Mouse (Mus musculus) embryo, embryonic 10.5 days (tissue): ENCODE results near the gene Mtcl1.

Experiments used
- DNase-seq: peaks from one replicate; pipeline ENCODE4 v3.0.0-alpha.2; 2015; ENCODE audit warnings: low spot score

Mtcl1 gene

DNA sequence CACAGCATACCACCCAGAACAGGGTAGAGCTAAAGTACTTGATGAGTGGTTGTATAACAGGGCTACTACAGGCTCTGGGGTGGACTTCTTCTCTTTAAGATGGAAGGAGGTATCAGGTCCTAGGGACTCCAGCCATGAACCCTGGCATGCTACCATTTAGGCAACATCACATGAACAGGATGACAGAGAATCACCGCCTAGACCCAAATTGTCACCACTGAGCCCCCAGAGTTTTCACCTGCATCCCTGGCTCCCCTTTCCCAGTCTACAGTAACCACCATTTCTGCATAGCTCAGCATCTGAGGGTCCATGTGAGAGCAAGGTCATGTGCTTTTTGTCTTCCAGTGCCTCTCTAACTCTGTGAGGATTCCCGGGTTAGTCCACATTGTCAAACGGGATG lies 124.7 kb downstream of the Mtcl1 start:
- DNase-seq = no peak

DNA sequence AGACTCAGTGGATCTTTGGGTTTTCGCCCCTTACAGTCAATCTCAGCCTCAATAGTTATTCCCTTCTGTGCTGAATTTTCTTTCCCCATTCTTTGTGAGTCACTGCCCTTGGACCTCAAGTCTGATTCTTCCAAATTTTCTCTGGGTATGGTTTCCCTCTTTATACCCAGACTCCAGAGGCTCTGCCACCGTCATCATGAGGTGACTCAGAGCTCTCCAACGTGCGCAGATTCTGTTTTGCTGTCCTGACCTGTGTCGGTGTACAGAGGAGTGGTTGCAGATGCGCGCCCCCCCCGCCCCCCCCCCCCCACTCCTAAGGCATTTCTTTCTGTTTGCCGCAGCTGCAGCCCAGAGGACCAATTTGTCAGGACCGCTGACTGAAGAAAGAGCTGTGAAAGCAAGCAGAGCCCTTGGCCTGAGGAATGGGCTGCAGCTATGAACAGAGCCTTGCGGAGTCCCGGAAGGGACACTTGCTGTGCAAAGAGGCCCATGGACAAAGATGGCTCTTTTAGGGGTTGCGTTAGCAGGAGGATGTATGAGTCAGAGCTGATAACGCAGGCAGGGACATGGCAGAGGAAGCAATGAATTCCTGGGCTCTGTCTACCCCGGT lies 126.8 kb downstream of the Mtcl1 start:
- no peak for DNase-seq

DNA sequence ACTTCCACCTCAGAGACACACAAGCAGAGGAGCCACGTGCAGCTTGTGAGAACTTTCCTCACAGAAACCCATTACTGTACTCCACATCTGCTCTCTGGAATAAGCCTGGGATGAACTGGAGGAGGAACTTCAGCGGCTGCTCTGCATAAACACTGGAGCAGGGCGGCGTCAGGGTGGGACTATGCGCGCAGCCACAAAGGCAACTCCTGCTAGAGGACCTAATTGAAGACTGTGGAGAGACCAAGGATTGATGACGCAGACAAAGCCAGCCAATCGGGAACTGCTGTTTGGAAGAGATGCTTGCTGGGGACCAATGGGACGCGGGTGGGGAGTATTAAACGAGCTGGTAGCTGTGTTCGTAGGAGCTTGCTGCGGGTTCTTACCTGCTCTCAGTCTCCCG lies 127.6 kb downstream of the Mtcl1 start:
- DNase-seq = no peak

DNA sequence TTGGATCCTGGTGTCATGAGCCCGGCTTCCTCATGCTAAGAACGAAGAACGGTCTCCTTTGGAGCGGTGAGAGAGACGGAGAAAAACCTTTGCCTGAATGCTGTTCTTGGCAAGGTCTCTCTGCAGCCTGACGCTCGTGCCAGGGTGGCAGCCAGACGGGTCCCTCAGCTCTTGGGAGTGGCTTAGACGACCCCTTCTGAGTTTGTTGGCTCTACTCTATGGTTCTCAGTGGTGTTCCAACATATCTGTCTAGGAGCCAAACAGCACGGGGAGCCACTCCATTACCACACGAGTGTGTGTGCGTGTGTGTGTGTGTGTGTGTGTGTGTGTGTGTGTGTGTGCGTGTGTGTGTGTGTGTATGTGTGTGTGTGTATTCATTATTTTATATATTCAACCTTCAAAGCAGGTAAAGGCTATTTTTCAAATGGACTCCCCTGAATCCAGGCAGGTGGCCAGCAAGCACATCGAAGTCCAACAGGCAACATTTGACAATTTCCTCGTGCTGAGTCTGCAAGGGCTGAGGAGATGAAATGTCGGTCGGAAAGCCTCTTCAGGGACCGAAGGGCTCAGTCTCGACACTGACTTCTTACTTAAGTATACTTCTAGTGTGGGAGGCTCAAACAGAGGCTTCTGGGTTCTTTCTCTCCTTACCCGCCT lies 128.7 kb downstream of the Mtcl1 start:
- no peak for DNase-seq

DNA sequence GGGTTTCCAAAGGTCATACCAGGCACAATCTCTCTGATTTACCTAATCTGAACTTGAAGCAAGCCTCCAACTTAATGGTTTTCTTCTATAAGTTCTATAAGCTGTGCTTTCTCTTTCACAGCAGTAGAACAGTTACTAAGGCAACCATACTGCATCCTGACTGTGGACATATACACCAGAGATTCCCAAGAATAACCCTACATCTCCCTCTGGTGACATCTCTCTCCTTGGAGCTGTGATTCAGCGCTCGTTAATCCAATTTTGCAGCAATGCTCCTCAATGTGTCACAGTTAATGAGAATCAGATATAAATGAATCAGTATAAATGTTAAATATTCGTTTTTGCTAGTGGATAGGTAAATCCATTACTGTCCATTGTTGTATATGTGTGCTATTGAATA lies 131.5 kb downstream of the Mtcl1 start:
- DNase-seq = no peak

DNA sequence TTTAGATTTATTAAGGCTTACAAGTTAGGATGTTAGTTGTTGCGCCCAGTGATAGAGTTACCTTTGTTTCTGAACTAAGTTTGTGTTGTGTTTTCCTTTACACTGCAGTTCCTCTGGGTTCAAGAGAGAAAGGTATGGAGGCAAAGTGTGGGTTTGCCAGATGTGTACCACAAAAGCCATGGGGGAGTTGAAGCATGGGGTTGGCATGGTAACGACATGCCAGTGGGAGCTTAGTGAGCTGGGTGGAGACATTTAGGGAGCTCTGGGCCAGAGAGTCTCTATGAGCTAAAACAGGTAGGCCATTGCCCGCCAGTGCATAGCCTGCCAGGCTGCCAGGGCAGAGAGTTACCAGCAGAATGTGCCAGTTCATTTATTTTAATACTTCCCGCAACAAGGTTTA lies 132.0 kb downstream of the Mtcl1 start:
- DNase-seq = no peak

DNA sequence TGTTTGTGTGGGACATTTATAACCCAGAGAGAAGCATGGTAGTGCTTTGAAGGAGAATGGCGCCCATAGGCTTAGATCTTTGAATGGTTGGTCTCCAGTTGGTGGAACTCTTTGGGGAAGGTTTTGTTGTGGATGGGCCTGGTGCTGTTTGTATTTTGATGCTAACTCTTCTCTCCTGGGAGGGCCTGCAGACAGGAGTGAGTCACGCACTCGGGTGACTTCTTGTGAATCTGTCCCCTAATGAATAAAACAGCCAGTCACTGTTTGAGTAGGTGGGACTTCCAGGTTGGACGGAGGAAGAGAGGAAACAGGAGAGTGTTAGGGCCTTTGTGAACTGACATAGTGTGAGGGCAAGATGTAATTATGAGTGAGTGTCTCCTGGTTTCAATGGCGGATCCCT lies 132.4 kb downstream of the Mtcl1 start:
- DNase-seq = no peak

DNA sequence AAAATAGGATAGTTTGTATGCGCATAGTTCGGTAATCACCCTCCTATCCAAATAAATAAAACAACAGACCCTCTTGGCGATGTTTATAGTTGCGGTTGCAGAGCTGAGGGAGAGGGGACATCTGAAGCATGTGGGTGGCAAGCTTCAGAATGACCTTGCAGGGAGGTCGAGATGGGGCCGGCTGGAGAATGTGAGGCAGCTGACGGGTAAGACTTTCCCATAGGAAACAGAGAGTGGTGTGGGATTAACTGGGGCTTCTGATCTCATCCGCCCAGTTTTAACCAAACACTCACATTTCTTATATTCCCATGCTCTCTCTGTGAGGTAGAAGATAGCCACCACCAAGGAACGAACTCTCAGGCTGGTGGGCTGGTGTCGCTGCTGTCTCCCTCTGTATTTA lies 134.1 kb downstream of the Mtcl1 start:
- peak; percentile 59 for DNase-seq

DNA sequence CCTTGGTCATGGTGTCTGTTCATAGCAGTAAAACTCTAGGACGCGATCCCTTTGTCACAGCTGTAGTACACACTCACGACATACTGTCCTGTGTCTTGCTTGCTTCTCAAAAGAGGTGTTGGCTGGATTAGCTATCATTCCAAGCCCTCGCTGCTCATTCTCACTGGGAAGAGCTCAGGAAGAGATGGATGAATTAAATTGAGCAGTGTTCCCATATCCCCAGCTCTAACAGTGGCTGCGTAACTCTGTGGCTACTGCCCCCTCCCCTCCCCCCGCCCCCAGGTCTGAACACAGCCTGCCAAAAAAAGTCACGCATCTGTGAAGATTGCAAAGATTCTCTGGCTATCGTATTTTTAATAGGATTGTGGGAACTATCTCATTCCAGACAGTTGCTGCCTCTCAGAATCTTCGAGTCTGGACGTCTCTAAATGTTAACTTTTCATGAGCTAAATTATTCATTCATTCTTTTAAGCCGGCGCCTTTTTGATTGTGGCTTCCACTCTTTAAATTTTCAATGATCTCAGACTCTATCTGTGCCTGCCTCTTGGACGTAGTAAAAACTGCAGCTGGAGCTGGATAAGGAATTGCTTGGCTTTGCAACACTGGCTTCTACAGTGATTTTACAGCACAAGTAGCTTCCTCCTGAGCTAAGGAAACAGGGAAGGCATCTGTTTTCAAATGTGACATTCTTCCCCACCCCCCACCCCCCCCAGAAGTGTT lies 134.8 kb downstream of the Mtcl1 start:
- DNase-seq = peak; percentile 35

DNA sequence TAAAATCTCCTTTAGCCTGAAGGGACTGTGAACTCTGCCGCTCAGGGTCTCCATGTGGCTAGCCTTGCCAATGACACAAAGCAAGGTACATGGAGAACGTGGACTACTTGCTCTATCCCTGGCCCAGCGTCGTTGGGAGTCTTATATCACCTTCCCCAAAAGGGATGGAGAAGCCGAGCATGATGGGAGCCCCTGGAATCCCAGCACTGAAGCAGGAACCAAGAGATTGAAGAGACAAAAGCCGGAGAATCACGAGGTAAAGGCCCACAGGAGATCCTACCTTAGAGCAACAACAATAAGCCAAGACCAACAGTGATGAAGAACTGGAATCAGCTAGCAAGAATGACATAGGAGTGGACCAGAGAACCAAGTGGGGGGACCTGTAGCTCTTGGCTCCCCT lies 147.6 kb downstream of the Mtcl1 start:
- DNase-seq = no peak

DNA sequence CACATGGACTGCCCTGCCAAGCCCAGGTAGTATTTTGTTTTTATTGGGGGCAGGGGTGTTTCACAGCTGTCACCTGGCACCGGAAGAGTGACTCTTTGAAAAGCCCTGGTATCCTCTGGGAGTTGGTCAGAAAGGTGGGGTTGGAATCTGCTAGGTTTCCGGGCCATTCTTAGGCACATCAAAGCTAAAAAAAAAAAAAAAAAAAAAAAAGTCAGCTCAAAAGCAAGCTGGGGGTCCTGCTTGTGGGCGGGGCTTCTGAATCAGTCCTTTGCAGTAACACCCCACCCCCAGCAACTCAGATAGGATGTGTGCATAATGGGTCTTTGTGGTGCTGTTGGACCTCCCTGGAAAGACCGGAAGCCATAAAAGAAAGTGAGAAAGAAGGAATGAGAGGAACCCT lies 148.3 kb downstream of the Mtcl1 start:
- DNase-seq = no peak

DNA sequence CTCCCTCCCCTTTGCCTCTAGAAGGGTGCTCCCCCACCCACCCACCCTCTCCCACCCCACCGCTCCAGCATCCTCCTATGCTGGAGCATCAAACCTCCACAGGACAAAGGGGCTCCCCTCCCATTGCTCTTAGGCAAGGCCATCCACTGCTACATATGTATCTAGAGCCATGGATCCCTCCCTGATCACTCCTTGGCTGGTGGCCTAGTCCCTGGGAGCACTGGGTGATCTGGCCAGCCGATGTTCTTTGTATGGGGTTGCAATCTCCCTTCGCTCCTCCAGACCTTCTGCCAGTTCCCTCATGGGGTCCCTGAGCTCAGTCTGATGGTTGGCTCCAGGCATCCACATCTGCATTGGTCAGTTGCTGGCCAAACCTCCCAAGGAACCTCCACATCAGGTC lies 151.8 kb downstream of the Mtcl1 start:
- DNase-seq = no peak

DNA sequence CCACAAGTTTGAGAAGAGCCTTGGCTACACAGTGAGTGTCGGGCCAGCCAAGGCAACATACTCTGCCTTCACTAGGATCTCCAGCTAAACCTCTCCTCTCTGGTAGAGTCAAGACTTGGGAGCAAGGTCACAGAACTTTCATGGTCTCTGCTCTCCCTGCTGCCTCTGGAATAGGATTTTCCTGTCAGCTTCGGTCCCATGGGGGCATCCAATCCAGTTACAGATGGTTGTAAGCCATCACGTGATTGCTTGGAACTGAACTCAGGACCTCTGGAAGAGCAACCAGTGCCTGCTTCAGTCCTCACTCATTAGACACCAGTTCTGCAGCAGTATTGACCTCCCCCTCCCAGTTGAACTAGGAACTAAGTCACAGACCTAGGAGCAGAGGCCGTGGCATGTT lies 156.0 kb downstream of the Mtcl1 start:
- DNase-seq = no peak

DNA sequence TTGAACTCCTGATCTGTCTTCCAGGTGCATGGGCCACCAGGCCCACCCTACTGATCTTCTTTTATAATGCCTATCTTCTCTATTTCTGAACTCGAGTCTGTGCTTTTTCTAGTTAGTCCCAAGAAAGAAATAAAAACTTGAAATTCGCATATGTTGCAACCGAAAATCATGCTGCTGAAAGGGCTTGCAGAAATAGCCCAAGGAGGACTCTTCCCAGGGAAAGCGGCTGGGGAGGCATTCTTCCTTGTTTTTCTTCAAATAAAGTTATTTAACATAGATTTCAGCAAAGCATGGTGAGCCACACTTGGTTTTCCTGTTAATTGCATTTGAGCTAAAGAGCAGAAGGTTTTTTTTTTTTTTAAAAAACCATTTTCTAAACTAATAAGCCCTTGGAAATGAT lies 159.7 kb downstream of the Mtcl1 start:
- DNase-seq = no peak
